Mouse (Mus musculus) CH12.LX (cell line): ENCODE measurements around the gene Aasdhppt.

Experiments used
- CTCF ChIP-seq, 2 experiments: IDR thresholded peaks in 1 of 2; conservative IDR thresholded peaks in 1 of 2; 2 replicates each; pipeline ENCODE4 v1.5.1; 2011 to 2012; ENCODE audit warnings: low read depth in 2 of 2, low read length in 2 of 2, improper control_type of control experiment in 1 of 2, inconsistent platforms in 1 of 2, mild to moderate bottlenecking in 1 of 2, moderate library complexity in 1 of 2
- EP300 ChIP-seq: IDR thresholded peaks from 2 replicates; pipeline ENCODE4 v1.6.1; 2011; ENCODE audit warnings: low read length, improper control_type of control experiment
- JUND ChIP-seq: conservative IDR thresholded peaks from 2 replicates; pipeline ENCODE4 v1.6.1; 2011; ENCODE audit warnings: low read depth, low read length, improper control_type of control experiment
- NRF1 ChIP-seq: IDR thresholded peaks from 2 replicates; pipeline ENCODE4 v1.6.1; 2014; ENCODE audit warnings: low read depth, mild to moderate bottlenecking, inconsistent platforms, low read length, improper control_type of control experiment, moderate library complexity
- POLR2A ChIP-seq: IDR thresholded peaks from 2 replicates; pipeline ENCODE4 v1.6.1; 2011; ENCODE audit warnings: low read depth, mild to moderate bottlenecking, improper control_type of control experiment, low read length
- RAD21 ChIP-seq: IDR thresholded peaks from 2 replicates; pipeline ENCODE4 v1.6.1; 2011; ENCODE audit warnings: low read depth, mild to moderate bottlenecking, low read length, improper control_type of control experiment, moderate library complexity
- ZKSCAN1 ChIP-seq: IDR thresholded peaks from 2 replicates; pipeline ENCODE4 v1.6.1; 2012; ENCODE audit warnings: low read depth, inconsistent platforms, low read length, improper control_type of control experiment, borderline replicate concordance
- ZMIZ1 ChIP-seq: IDR thresholded peaks from 2 replicates; pipeline ENCODE4 v1.6.1; 2012; ENCODE audit warnings: low read depth, mild to moderate bottlenecking, inconsistent platforms, low read length, improper control_type of control experiment

DNA sequence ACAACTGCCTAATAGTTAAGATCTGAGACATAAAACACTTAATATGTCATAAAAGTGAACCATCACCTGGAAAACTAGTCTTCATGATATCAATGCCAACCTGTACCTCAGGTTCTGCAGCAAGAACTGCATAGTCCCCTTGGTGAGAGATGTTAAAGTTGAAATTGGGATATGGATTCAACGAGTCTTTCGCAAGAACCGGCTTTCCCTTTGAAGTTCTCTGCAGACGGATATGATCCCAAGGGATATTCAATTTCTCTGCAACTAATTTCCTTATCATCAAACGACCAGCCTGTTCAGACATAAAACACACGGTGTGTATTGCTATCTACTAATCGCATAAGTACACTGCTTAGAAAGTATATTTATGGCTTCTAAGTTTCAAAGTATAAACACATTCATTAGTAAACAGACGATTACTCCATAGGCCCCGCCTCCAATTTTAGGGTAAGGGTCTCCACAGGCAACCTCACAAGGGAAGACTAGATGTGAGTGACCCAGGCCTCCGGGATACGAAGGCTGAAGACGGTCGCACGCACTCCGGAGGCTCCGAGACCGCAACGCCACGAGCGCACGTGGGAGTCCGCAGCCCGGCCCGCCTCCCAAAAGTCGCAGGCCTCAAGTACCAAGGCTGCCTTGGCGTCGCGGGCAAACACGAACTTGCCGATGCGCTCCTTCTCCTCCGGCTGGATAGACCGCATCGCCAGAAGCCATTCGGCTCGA is 482 bp downstream of the Aasdhppt start:
- no peak for TF ChIP-seq RAD21
- no peak for TF ChIP-seq CTCF (conservative IDR thresholded peaks at IDR 0.05 in 1 of 2, IDR thresholded peaks at IDR 0.05 in 1 of 2; ENCODE audit: low read depth in 2 of 2, low read length in 2 of 2)
- TF ChIP-seq NRF1, result no peak
- no peak for TF ChIP-seq EP300
- TF ChIP-seq ZKSCAN1, result no peak
- no peak for TF ChIP-seq JUND
- TF ChIP-seq ZMIZ1, result no peak
- TF ChIP-seq POLR2A, result no peak
